Mouse (Mus musculus) embryonic stem cell, embryonic (primary cell): ENCODE measurements at regions not wholly inside any gene's neighbourhood (a gene's known extent, or its start where the extent isn't known, plus 50 kb on each side); places are given as distances from the start of the nearest gene placed in this dataset.

Experiments
- CTCF ChIA-PET, 4 experiments: fragments of 300-600 bp in 2 of 4; fragments of 350-600 bp in 2 of 4; sonication (Branson Sonifier 250); formaldehyde crosslinking; loops; one replicate each; lab custom pipeline; 2022; ENCODE audit warnings: inconsistent platforms in 2 of 4; lab: Charles Lee
- POLR2A ChIA-PET, 4 experiments: fragments of 300-600 bp in 2 of 4; fragments of 350-600 bp in 2 of 4; sonication (Branson Sonifier 250); formaldehyde crosslinking; loops; one replicate each; lab custom pipeline; 2022; ENCODE audit warnings: antibody characterized with exemption in 4 of 4, inconsistent platforms in 1 of 4; lab: Charles Lee

DNA sequence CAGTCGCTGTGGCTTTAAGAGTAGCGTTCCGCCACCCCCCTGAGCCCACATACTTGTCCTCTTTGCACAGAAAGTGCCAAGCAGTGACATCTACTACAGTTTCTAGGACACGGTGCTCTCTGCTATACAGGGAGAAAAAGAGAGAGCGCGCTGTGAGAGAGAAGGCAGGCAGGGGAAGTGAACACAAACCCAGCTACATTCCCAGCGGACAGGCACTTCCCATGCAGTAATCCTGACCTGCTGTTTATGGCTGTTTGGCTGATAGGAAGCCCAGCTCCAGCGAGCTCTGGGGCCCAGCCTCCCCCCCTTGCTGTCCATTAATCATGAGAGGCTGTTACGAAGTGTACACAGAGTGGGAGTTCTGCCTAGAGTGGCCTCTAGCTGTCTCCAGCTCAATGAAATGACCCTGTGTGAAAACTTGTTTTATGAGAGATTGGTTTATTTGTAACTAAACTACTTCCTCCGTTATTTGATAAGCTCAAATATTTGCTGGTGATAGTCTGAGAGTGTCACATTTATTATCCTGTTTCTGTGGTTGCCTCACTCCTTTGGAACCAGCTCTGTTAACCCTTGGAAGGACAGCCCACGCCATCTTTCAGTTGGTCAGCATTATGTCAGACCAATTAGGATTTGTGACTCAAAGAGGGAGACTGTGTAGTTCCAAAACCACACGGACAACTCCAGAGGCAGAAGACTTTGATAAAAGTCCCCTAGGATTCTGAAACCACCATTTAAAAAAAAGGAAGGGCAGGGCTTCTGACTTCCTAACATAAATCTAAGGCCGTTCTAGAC lies 164.2 kb downstream of the Spry2 start:
- ChIA-PET POLR2A (interaction anchor here in 2 of 4 experiments (0.7 to 1.1 kb wide), 5 partner anchors 9 to 1658 kb away, joined by 3 to 5 read pairs (median 4); no protein-coding TSS in a partner anchor), CTCF (interaction anchor here in 1 of 4 experiments (0.6 kb wide), 1 partner anchor 92 kb away, joined by 3 read pairs; no protein-coding TSS in a partner anchor)

DNA sequence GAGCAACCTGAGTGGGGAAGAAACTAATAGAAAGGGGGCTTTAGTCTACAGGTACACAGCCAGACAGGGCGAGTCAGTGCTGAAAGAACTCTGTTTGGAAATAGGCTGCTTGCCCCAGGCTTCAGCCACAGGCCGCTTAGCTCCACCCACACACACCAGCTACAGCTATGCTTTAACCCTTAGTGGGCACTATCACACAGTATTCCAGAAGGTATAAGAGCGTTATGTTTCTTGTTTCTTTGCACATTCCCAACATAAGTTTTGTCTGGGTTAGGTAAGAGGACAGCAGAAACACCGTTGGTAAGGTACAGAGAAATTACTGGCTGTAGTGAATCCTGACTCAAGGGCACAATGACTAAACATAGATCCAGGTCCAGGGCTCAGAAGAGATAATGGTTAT lies 165.8 kb downstream of the Spry2 start:
- ChIA-PET CTCF (no interaction called here), POLR2A (interaction anchor here in 2 of 4 experiments (0.6 to 1.2 kb wide), 2 partner anchors 131 to 141 kb away, joined by 3 to 5 read pairs; no protein-coding TSS in a partner anchor)

DNA sequence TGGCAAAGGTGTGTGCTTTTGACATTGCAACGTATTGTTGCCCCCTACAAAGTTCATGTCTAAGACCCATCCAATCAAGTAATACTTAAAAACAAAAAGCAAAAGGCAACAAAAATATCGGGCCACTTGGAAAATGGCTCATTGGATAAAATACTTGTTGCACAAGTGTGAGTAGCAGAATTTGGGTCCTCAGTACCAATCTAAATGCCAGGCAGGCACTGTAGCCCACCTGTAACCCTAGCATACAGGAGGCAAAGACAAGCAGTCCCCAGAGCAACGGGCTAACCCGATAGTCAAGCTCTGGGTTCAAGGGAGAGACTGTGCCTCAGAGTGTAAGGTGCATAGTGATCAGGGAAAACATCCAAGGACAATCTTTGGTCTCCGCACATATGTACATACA lies 167.8 kb downstream of the Spry2 start:
- POLR2A ChIA-PET, result no interaction called here

DNA sequence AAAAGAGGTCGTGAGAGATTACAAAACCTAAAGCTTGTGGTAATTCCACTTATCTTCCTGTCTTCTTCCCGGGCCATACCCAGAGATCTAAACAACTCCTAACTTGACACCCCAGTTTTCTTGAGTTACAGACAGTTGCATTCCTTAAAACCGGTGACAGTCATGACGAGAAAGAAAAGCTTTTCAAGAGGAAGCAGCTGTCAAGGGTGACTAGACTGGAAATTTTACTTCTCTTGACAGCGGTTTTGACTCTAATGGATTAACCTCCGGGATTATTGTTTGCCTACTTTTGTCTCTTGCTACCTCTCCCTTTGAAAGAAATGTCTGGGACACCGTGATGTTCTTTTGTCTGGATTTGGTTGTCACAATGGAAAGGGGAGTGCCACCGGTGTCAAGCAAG lies 170.9 kb downstream of the Spry2 start:
- POLR2A ChIA-PET, result interaction anchor here in 1 of 4 experiments (0.6 kb wide), 1 partner anchor 184 kb away, joined by 3 read pairs; no protein-coding TSS in a partner anchor
- CTCF ChIA-PET, result no interaction called here

More for the DNA sequence above, 167.8 kb downstream of the Spry2 start:
- CTCF ChIA-PET, result no interaction called here

DNA sequence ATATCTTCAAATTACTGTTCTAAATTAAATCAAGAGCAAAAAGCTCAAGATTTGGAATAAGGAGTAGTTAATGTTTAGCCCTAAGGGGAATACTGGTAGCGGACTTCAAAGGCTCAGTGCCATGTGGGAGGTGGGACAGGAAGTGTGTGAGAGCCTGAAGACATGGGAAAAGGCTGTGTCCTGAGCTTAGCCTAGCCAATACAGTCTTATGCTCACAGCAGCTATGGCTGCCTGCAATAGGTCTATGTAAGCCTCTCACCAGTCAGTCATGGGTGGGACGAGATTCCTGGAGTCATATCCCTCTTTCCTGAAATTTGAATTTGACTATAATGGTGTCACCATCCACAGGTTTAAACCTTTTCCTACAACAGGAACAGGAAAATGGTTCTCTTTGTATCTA lies 173.7 kb downstream of the Spry2 start:
- POLR2A ChIA-PET, result interaction anchor here in 1 of 4 experiments (1.5 kb wide), 1 partner anchor 10 kb away, joined by 4 read pairs; no protein-coding TSS in a partner anchor
- CTCF ChIA-PET, result no interaction called here

DNA sequence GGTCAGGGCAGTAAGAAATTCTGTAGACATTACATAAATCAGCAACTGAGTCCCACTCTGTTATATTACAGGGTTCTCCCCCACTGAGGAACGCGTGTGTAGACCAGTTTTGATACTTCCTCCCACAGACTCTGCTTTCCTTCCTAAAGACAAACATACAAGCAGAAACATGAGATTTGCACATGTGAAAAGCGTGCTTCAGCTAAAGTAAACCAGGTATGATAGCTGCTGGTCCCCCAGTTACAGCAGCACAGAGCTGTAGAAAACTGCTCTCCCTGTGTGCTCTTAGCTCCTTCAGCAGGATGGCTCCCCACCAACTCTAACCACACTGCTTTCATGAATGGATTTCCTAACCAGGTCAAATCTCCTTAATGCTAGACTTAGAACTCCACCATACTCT lies 175.0 kb downstream of the Spry2 start:
- ChIA-PET CTCF (no interaction called here), POLR2A (no interaction called here)

DNA sequence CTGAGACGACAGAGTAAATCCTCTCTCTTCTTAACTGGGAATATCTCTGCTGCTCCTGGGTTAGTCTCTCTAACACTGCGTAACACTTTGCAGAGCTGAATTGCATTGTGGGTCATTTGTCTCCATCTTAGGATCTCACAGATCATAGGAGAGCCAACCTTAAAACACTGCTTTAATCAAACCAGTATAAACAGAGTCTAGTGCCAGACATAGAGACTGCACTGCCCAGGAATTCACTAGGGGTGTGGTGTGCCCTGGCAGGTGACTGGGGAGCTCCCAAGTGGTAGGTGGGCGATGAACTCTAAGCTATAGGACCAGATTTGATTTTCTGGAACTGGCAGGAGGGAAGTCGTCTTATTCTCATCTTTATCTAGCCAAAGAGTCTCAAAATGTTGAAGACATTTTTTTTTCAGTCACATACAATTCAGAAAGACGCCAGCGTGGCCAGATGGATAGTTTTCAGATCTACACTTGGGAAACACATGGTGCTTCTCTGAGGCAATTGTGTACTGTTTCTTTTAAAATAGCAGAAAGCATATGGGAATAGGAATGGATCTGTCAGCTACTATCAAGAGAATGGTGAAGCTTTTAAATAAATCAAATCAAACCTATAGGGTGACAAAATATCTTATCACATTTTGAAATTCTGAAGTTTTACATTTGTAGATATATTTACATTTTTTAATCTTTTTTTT lies 175.7 kb downstream of the Spry2 start:
- CTCF ChIA-PET, result no interaction called here
- POLR2A ChIA-PET, result interaction anchor here in 2 of 4 experiments (0.7 to 0.8 kb wide), 2 partner anchors 351 to 435 kb away, joined by 3 to 4 read pairs; no protein-coding TSS in a partner anchor

DNA sequence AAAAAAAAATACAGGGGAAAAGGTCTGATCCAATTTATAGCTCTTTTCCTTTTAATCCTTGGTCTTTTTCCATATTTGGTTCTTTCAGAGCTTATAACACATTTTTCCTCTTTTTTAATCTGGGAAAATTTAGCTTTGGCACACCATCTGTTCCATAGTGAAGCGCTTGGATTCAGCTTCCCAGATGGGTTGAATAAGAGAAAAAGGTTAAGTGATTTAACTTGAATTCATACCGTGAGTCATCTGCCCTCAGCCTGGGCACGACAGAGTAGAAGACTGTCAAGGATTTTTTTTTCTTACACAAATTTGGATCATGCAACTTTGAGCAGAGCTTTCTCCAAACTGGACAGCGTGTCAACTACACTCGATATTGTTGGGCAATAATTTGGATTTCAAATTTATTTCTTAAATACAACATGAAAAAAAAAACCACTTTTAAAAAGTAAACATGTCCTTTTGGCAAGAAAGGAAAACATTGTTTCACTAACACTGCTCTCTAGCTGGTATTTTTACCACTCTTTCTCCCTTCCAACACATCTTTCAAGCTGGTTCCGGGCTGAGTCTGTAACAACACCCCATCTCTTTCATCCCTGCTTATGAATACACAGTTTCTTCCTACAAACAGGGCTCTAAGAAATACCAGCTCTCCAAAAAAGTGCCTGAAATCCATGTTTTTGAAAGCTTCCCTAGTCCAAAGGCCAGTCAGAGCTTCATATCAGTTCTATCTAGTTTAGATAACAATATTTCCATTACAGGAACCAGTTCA lies 177.8 kb downstream of the Spry2 start:
- POLR2A ChIA-PET, result no interaction called here
- CTCF ChIA-PET, result interaction anchor here in 1 of 4 experiments (0.6 kb wide), 1 partner anchor 30 kb away, joined by 3 read pairs; no protein-coding TSS in a partner anchor

DNA sequence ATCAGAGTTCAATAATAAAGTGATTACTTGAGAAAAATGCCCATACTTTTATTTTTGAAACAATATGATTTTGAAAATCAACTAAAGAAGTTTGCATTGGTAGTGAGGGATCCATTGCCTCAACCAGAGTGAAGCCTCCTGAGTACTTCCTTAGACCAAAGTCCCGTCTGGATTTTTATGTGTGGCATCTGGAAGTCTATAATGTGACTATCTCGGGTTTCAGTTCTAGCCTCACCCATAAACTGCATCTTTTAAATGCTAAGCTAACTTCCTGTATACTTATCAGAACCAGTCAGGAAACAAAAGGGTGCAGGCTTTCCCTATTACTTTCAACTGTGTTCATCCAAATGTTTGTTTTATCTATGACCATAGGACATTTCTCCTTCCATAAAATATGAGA lies 178.8 kb downstream of the Spry2 start:
- CTCF ChIA-PET, result no interaction called here
- POLR2A ChIA-PET, result interaction anchor here in 1 of 4 experiments (0.6 kb wide), 1 partner anchor 64 kb away, joined by 5 read pairs; no protein-coding TSS in a partner anchor

DNA sequence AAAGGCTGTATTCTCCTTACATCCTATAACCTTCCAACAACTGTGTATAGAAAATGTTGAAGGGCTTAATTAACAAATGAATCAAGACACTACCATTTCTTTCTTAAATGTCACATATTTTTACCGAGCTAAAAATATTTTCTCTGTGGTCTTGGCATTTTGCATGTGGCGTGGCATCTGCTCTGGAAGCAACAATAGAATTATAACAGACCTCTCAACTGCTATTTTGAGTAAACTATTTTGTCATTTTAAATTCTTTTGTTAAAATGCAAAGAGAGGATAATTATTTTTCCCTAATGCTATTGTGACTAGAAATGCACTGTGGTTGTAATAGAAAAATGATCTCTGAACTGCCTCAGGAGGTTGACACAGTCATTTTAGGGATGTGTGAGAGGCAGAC lies 187.9 kb downstream of the Spry2 start:
- ChIA-PET CTCF (no interaction called here), POLR2A (no interaction called here)

DNA sequence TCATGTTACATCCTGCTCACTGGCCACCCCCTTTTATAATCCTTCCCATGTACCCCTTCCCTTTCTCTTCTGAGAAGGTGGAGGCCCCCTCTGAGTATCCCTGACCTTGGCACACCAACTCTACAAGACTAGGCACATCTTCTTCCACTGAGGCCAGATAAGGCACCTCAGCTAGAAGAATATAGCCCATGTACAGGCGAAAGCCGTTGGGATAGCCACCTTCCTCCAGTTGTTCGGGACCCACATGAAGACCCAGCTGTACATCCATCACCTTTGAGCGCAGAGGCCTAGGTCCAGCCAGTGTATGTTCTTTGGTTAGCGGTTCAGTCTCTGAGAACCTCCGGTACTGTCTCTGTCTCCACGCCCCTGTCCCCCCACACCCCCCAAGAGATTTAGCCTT lies 189.9 kb downstream of the Spry2 start:
- ChIA-PET CTCF (no interaction called here), POLR2A (no interaction called here)

DNA sequence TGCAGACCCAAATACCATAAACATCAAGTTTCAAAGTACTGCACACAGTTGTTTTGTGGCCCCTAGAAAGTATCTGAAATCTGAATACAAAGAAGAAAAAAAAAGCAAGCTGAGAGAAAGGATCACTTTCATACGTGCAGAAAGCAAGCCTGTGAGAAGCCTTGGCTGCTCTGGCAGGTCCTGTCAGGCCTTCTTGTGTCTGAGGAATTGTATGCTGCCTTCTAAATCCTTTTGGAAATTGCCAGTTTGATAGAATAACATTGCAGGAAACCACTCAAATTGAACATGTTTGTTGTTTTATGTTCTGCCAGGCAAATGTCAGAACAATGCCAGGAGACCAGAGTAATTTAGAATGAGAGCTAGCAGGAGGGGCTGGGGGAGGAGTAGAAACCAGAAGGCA lies 198.0 kb downstream of the Spry2 start:
- ChIA-PET CTCF (no interaction called here), POLR2A (no interaction called here)

DNA sequence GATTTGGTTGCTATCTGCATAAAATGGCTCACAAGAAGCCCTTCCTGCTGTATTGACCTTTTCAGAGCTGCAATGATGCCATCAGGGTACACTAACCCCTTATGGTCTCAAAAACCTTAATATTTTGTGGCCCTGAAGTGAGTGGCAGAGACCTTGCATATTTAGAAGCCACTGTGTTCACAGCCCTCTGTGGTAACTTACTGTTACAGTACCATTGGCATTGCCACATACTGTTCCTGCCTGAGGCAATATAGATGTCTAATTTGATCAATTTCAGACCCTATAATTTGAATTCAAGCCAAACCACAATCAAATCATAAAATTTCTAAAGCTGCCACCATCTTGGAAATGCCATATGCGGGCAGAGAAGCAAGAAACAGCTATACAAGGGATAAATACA lies 198.5 kb downstream of the Spry2 start:
- ChIA-PET POLR2A (no interaction called here), CTCF (no interaction called here)

DNA sequence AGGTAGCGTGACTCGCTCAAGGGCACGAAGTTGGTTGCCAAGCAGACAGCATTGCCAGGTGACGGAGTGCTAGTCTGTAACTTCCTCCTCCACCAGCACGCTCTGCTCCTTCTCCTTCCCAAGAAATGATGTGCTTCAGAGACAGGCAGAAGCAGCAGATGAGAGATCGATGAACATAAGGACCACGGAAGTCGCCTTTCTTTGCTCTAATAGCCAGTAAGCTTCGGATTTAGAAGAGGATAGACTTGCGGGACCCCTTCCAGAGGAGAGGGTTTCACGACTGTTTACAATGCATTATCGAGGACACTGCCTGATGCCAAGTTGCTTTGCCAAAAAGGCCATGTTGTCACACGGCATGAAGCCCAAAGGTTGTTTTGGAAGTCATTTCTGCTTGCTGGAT lies 199.2 kb downstream of the Spry2 start:
- POLR2A ChIA-PET, result no interaction called here
- CTCF ChIA-PET, result no interaction called here

DNA sequence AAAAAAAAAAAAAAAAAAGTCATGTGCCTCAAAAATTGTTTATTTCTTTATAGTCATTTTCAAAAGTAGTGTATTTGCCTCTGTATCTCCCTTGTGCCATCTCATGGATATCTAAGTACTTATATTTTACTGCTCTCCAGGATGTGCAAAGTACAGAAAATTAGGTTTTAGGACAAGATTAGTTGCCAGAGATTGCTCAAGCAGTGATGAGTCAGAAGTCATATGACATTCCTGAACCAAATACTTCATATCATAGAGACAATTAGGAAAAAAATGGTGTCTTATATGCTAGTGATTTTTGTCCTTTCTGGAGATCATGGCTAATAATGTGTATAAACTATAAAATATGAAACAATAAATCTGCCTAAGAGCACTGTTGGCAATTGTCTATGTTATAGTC lies 201.7 kb downstream of the Spry2 start:
- ChIA-PET CTCF (no interaction called here), POLR2A (no interaction called here)

DNA sequence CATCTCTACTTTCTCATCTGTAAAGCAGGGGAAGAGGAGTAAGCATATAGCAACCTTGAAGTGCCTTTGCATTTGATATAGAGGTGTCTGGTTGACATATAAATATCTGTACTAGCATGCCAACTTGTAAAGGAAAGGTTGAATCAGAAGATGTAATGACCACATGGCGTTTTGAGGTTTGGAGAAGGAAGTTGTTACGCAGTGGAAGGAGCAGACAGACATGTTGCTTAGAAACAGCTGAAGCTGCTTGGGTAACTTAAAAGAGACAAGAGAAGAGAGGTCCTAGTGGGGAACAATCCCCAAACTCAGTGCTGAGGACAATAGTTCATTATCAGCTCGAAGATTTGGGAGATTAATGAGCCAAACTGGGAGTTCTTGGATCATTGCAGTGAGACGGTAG lies 202.9 kb downstream of the Spry2 start:
- POLR2A ChIA-PET, result no interaction called here

DNA sequence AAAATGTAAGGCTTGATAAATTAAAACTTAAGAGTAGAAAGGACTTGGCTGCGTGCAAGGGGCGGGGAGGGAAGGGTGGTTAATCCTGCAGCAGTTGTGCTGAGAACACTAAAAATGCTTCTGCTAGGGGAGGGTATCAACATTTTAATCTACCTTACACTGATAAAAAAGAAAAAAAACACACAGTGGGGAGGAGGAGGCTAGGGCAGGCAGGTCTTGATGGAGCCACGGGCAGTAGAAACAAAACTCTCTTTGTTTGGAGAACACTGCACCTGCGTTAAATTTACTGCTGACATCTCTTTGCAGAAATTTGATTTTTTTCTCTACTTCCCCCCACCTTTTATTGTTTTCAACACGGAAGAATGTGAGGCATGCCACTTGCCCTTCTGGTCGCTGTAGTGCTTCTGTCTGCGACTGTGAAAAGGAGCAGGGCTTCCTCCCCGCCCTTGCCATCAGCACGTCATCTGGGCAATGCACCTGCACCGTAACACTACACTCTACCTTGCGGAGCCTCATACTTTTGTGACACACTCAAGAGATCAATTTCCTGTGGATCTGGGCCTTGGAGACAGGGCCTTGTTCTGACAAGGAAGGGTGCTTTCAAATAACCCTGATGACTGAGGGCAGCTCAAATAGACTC lies 211.7 kb downstream of the Spry2 start:
- ChIA-PET CTCF (no interaction called here), POLR2A (interaction anchor here in 1 of 4 experiments (1.0 kb wide), 1 partner anchor 48 kb away, joined by 3 read pairs; no protein-coding TSS in a partner anchor)

More for the DNA sequence above, 202.9 kb downstream of the Spry2 start:
- CTCF ChIA-PET, result no interaction called here

DNA sequence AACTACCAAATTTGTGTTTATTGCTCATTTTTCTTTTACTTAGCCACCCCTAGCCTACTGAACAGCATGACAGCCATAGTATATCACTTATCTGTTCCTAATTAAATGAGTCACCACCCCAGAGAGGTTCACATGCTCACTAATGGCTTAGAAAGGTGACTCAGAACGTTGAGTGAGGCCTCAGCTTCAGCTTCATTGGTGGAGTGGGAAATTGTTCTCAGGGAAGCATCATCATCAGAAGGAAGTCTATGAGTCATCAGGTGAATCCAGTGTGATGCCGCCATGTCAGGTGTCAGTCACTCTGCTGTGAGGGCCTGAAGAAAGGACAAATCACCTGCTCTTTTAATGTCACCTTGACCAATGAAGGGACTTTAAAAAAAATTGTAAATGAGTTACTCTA lies 212.3 kb downstream of the Spry2 start:
- POLR2A ChIA-PET, result no interaction called here
- CTCF ChIA-PET, result no interaction called here

DNA sequence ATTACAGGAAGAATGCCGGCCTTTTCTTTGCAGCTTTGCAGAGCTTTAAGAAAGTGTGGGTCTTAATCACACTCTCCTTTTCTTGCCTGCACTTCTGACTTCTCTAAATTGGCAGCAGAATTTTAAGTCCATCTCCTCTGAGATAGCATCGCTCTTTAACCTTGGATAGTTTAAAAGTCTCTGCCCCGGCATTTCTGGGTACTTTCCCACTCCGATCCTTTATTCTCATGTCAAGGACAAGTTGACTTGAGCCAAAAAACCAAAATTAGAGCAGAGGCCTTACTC lies 220.0 kb downstream of the Spry2 start:
- ChIA-PET CTCF (no interaction called here), POLR2A (no interaction called here)
